Mouse (Mus musculus): Measurements from ENCODE around the gene 4930415O20Rik. TPM values are rescaled to one million over a fixed set of nuclear protein-coding genes. Genes with fewer than 3 reads are reported as not detected.

The 4930415O20Rik gene
- polyA plus RNA-seq, 1 experiment from 2014 or later = not detected

- no peaks in the 10 kb centered on the region for H3K27me3 ChIP-seq (ENCODE audit: control insufficient read depth, insufficient read depth, low read depth, low read length)
- no peak overlapping the region for H3K4me2 ChIP-seq (ENCODE audit: low read length)
- H3K9ac ChIP-seq (ENCODE audit: low read depth, low read length) = no peak overlapping the region
- no peaks in the 10 kb centered on the region for H3K9me3 ChIP-seq (replicated peaks; ENCODE audit: control insufficient read depth, low read length, poor library complexity, severe bottlenecking)
- no peak for ATAC-seq
- no peaks in the 10 kb centered on the region for H3K4me1 ChIP-seq (ENCODE audit: control insufficient read depth, insufficient read depth, low read length)
- no peak overlapping the region for H3K27ac ChIP-seq (ENCODE audit: low read length)
- peaks cover 49% of the 10 kb centered on the region for H3K36me3 ChIP-seq (ENCODE audit: control insufficient read depth, insufficient read depth, low read length)
- no peak overlapping the region for H3K4me3 ChIP-seq (ENCODE audit: low read depth, low read length)
- 95% methylated on average over 5 of the region's 5 CpGs for WGBS
These were observed 24.2 kb downstream of the 4930415O20Rik start for GRCm38 (mm10) chr15:98595049-98595448.

DNA sequence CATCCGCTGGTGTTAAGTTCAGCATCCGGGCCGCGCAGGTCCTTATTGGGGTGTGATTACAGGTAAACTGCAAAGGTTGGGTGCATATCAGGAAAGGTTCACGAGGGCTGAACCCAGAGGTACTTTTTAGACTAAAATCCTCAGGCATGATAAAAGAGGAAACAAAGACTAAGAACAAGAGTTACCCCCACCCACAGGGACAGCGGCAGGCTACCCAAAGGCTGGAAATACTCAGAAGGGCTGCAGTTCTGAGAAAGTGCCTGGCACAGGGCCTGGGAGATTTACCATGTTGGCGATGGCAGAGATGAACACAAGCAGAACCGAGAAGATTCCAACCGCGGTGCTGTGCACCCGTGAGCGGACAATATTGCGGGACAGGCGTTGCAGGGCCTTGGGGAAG lies 25.8 kb downstream of the 4930415O20Rik start:
- Histone ChIP-seq H3K36me3 (ENCODE audit: control insufficient read depth, insufficient read depth, low read length) (peaks cover 49% of the 10 kb centered on the region), H3K4me2 (ENCODE audit: low read length) (no peak overlapping the region)
- WGBS = 96% methylated on average over 14 of the region's 14 CpGs

DNA sequence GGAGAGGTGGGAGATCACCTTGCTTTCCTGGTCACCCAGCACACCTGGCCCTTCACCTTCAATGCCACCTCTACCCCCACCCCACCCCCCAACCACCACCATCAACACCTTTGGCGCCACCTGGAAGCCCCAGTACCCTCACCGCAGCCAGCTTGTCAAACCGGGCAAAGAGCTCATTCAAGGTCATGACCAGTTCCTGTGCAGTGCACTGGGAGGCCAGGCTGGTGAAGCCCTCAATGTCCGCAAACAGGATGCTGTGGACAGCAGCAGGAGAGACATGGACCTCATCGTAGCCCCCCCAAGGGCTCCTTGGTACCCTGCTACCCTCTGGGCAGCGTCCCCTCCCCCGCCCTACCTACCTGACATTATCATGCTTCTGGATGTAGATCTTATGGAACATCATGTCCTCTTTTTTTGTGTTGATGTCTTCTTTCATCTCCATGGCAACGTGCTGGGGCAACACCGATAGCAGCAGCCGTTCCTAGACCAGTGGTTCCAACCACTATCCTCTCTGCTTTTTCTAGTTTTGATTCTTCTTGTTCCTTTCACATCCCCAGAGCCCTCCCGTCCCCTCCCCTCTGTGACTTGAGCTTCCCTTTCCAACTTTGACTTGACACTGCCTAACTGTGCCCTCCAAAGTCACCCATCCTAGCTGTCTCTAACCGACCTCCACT lies 29.4 kb downstream of the 4930415O20Rik start:
- H3K36me3 ChIP-seq (ENCODE audit: control insufficient read depth, insufficient read depth, low read length) = peaks cover 32% of the 10 kb centered on the region
- H3K4me1 ChIP-seq (ENCODE audit: control insufficient read depth, insufficient read depth, low read length) = peaks cover 8% of the 10 kb centered on the region
- no peaks in the 10 kb centered on the region for H3K27me3 ChIP-seq (ENCODE audit: control insufficient read depth, insufficient read depth, low read depth, low read length)
- WGBS = 86% methylated on average over 12 of the region's 12 CpGs
- no peaks in the 10 kb centered on the region for H3K9me3 ChIP-seq (replicated peaks; ENCODE audit: control insufficient read depth, low read length, poor library complexity, severe bottlenecking)
- H3K4me3 ChIP-seq (ENCODE audit: low read depth, low read length) = no peak overlapping the region
- no peak for ATAC-seq
- no peak overlapping the region for H3K4me2 ChIP-seq (ENCODE audit: low read length)
- H3K9ac ChIP-seq (ENCODE audit: low read depth, low read length) = no peak overlapping the region
- H3K27ac ChIP-seq (ENCODE audit: low read length) = no peak overlapping the region

More for the DNA sequence above, 25.8 kb downstream of the 4930415O20Rik start:
- H3K9me3 ChIP-seq (replicated peaks; ENCODE audit: control insufficient read depth, low read length, poor library complexity, severe bottlenecking) = no peaks in the 10 kb centered on the region
- H3K4me1 ChIP-seq (ENCODE audit: control insufficient read depth, insufficient read depth, low read length) = no peaks in the 10 kb centered on the region
- H3K27me3 ChIP-seq (ENCODE audit: control insufficient read depth, insufficient read depth, low read depth, low read length) = no peaks in the 10 kb centered on the region
- no peak overlapping the region for H3K4me3 ChIP-seq (ENCODE audit: low read depth, low read length)
- H3K27ac ChIP-seq (ENCODE audit: low read length) = no peak overlapping the region
- H3K9ac ChIP-seq (ENCODE audit: low read depth, low read length) = no peak overlapping the region
- no peak for ATAC-seq

DNA sequence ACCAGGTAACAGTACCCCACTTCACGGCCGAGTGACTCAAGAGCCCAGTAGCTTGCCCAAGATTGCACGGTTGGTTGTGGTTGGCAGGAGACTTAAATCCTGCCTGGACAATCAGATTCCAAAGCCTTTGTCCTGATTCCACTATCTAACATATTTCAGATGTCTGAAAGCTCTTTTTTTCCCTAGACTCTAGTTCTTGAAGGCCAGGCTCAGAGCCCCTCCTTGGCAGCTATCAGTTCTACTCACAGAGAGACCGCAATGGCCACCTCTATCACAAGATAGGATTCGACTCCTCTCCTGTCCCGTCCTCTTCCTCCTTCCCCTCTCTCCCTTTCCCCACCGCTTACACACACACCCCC lies 31.0 kb downstream of the 4930415O20Rik start:
- H3K36me3 ChIP-seq (ENCODE audit: control insufficient read depth, insufficient read depth, low read length) = peaks cover 23% of the 10 kb centered on the region
- WGBS = 86% methylated on average over 7 of the region's 7 CpGs

GRCm38 (mm10) chr15:98602191-98602881 lies 31.5 kb downstream of the 4930415O20Rik start:
- Histone ChIP-seq H3K36me3 (ENCODE audit: control insufficient read depth, insufficient read depth, low read length) (peaks cover 18% of the 10 kb centered on the region), H3K4me3 (ENCODE audit: low read depth, low read length) (no peak overlapping the region), H3K27ac (ENCODE audit: low read length) (no peak overlapping the region), H3K9me3 (replicated peaks; ENCODE audit: control insufficient read depth, low read length, poor library complexity, severe bottlenecking) (no peaks in the 10 kb centered on the region), H3K4me2 (ENCODE audit: low read length) (peak overlapping the region; percentile 8; the same call in 1 of the 2 replicates), H3K9ac (ENCODE audit: low read depth, low read length) (no peak overlapping the region), H3K27me3 (ENCODE audit: control insufficient read depth, insufficient read depth, low read depth, low read length) (no peaks in the 10 kb centered on the region), H3K4me1 (ENCODE audit: control insufficient read depth, insufficient read depth, low read length) (peaks cover 15% of the 10 kb centered on the region)
- 66% methylated on average over 13 of the region's 13 CpGs for whole genome bisulfite sequencing
- no peak for ATAC-seq

More for the DNA sequence above, 31.0 kb downstream of the 4930415O20Rik start:
- H3K27me3 ChIP-seq (ENCODE audit: control insufficient read depth, insufficient read depth, low read depth, low read length) = no peaks in the 10 kb centered on the region
- H3K9ac ChIP-seq (ENCODE audit: low read depth, low read length) = no peak overlapping the region
- peaks cover 10% of the 10 kb centered on the region for H3K4me1 ChIP-seq (ENCODE audit: control insufficient read depth, insufficient read depth, low read length)
- H3K4me2 ChIP-seq (ENCODE audit: low read length) = peak overlapping the region; percentile 8; the same call in 1 of the 2 replicates
- H3K27ac ChIP-seq (ENCODE audit: low read length) = no peak overlapping the region
- H3K9me3 ChIP-seq (replicated peaks; ENCODE audit: control insufficient read depth, low read length, poor library complexity, severe bottlenecking) = no peaks in the 10 kb centered on the region
- no peak for ATAC-seq
- H3K4me3 ChIP-seq (ENCODE audit: low read depth, low read length) = no peak overlapping the region

DNA sequence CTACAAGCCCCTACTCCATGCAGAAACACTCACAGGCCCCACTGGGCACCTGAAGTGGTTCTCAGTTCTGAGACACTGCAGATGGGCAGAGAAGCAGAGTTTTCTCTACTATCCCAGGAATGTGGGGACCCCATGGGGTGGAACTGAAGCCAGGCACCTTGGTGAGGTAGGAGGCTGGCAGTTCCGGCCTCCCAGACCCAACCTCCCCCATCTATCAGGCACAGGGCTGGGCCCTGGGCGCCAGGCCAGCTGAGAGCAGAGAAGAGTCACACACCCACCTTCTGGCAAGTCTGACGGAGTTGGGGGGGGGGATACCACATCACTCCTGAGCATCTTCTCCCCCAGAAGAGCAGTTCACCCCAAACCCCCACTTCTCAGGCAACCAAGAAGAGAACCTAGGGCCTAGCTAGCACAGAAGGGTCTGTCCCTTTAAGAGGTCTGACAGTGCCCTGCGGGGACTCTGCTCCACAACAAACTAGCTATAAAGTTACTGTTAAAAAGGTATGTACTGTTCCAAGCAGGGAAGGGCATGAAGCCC lies 32.2 kb downstream of the 4930415O20Rik start:
- Histone ChIP-seq H3K4me3 (ENCODE audit: low read depth, low read length) (no peak overlapping the region), H3K27ac (ENCODE audit: low read length) (no peak overlapping the region), H3K4me1 (ENCODE audit: control insufficient read depth, insufficient read depth, low read length) (peaks cover 22% of the 10 kb centered on the region), H3K36me3 (ENCODE audit: control insufficient read depth, insufficient read depth, low read length) (peaks cover 13% of the 10 kb centered on the region; the same call in 1 of the 2 replicates), H3K4me2 (ENCODE audit: low read length) (no peak overlapping the region), H3K27me3 (ENCODE audit: control insufficient read depth, insufficient read depth, low read depth, low read length) (no peaks in the 10 kb centered on the region), H3K9me3 (replicated peaks; ENCODE audit: control insufficient read depth, low read length, poor library complexity, severe bottlenecking) (no peaks in the 10 kb centered on the region), H3K9ac (ENCODE audit: low read depth, low read length) (no peak overlapping the region)
- no peak for ATAC-seq
- WGBS = 69% methylated on average over 4 of the region's 4 CpGs

- WGBS = 95% methylated on average over 24 of the region's 24 CpGs
- Histone ChIP-seq H3K9me3 (replicated peaks; ENCODE audit: control insufficient read depth, low read length, poor library complexity, severe bottlenecking) (no peaks in the 10 kb centered on the region), H3K27me3 (ENCODE audit: control insufficient read depth, insufficient read depth, low read depth, low read length) (no peaks in the 10 kb centered on the region), H3K9ac (ENCODE audit: low read depth, low read length) (no peak overlapping the region), H3K27ac (ENCODE audit: low read length) (no peak overlapping the region), H3K4me2 (ENCODE audit: low read length) (no peak overlapping the region), H3K4me1 (ENCODE audit: control insufficient read depth, insufficient read depth, low read length) (peaks cover 29% of the 10 kb centered on the region), H3K36me3 (ENCODE audit: control insufficient read depth, insufficient read depth, low read length) (peaks cover 11% of the 10 kb centered on the region; the same call in 1 of the 2 replicates), H3K4me3 (ENCODE audit: low read depth, low read length) (no peak overlapping the region)
- no peak for ATAC-seq
These were observed 33.3 kb downstream of the 4930415O20Rik start for GRCm38 (mm10) chr15:98604041-98604575.

- Histone ChIP-seq H3K4me1 (ENCODE audit: control insufficient read depth, insufficient read depth, low read length) (peaks cover 33% of the 10 kb centered on the region), H3K9me3 (replicated peaks; ENCODE audit: control insufficient read depth, low read length, poor library complexity, severe bottlenecking) (no peaks in the 10 kb centered on the region)
These were observed 35.3 kb downstream of the 4930415O20Rik start for GRCm38 (mm10) chr15:98606051-98606536.

More at GRCm38 (mm10) chr15:98606051-98606536, 35.3 kb downstream of the 4930415O20Rik start:
- peaks cover 8% of the 10 kb centered on the region; the same call in 1 of the 2 replicates for H3K36me3 ChIP-seq (ENCODE audit: control insufficient read depth, insufficient read depth, low read length)
- H3K4me2 ChIP-seq (ENCODE audit: low read length) = no peak overlapping the region
- WGBS = 90% methylated on average over 12 of the region's 12 CpGs
- no peak for ATAC-seq
- no peak overlapping the region for H3K9ac ChIP-seq (ENCODE audit: low read depth, low read length)
- H3K27ac ChIP-seq (ENCODE audit: low read length) = no peak overlapping the region
- H3K4me3 ChIP-seq (ENCODE audit: low read depth, low read length) = no peak overlapping the region
- no peaks in the 10 kb centered on the region for H3K27me3 ChIP-seq (ENCODE audit: control insufficient read depth, insufficient read depth, low read depth, low read length)
